Comparison of ENCODE assay signal across 12 mouse cellular contexts in genomic region chr19:32715681-32716080, GRCm38 (mm10).
"Had no signal": no experiment of that assay in that cellular context is flagged by ENCODE, and none has a peak within 500 bp of the region (broad histone marks: within the 10 kb centered on the region; RNA-seq: fewer than 3 reads in every experiment).

No protein-coding gene starts in this region.

- ATAC-seq: liver, embryonic 12.5 days; midbrain, embryonic 16.5 days had no signal

- H3K9me3 ChIP-seq: limb, embryonic 10.5 days; limb, embryonic 13.5 days; liver, embryonic 12.5 days; liver, embryonic 15.5 days; lung, embryonic 15.5 days; megakaryocyte, embryonic 14.5 days; midbrain, embryonic 10.5 days; midbrain, embryonic 13.5 days; stomach, embryonic 15.5 days had no signal

- H3K27ac ChIP-seq: kidney, postnatal 0 days; layer of hippocampus, adult 2 months; limb, embryonic 10.5 days; limb, embryonic 13.5 days; liver, embryonic 12.5 days; liver, embryonic 15.5 days; lung, embryonic 15.5 days; midbrain, embryonic 10.5 days; midbrain, embryonic 13.5 days; stomach, embryonic 15.5 days had no signal

- H3K4me3 ChIP-seq: layer of hippocampus, adult 2 months; limb, embryonic 10.5 days; limb, embryonic 13.5 days; liver, embryonic 12.5 days; liver, embryonic 15.5 days; lung, embryonic 15.5 days; megakaryocyte, embryonic 14.5 days; midbrain, embryonic 10.5 days; midbrain, embryonic 13.5 days; stomach, embryonic 15.5 days had no signal

- H3K4me2 ChIP-seq: limb, embryonic 13.5 days; liver, embryonic 12.5 days; liver, embryonic 15.5 days; lung, embryonic 15.5 days; midbrain, embryonic 13.5 days; stomach, embryonic 15.5 days had no signal

- H3K9ac ChIP-seq: limb, embryonic 13.5 days; liver, embryonic 12.5 days; liver, embryonic 15.5 days; lung, embryonic 15.5 days; midbrain, embryonic 13.5 days; stomach, embryonic 15.5 days had no signal

- H3K27me3 ChIP-seq: limb, embryonic 13.5 days; liver, embryonic 12.5 days; liver, embryonic 15.5 days; lung, embryonic 15.5 days; megakaryocyte, embryonic 14.5 days; midbrain, embryonic 13.5 days; stomach, embryonic 15.5 days had no signal

- H3K36me3 ChIP-seq: limb, embryonic 10.5 days; limb, embryonic 13.5 days; liver, embryonic 12.5 days; liver, embryonic 15.5 days; lung, embryonic 15.5 days; midbrain, embryonic 10.5 days; midbrain, embryonic 13.5 days; stomach, embryonic 15.5 days had no signal
